Mouse (Mus musculus) ES-Bruce4 (cell line): ENCODE results near the gene Gfod1. TPM values are rescaled to one million over a fixed set of nuclear protein-coding genes. Genes with fewer than 3 reads are reported as not detected.

Experiments used
- H3K27ac ChIP-seq: 2 replicates; pipeline ENCODE4 v1.5.1; 2012; ENCODE audit warnings: low read length, inconsistent platforms; ENCODE audit not compliant: insufficient read depth
- H3K27me3 ChIP-seq: 2 replicates; pipeline ENCODE4 v1.6.1; 2012; ENCODE audit warnings: mild to moderate bottlenecking, low read length, inconsistent platforms; ENCODE audit not compliant: control insufficient read depth, poor library complexity, insufficient read depth, severe bottlenecking
- H3K36me3 ChIP-seq: 2 replicates; pipeline ENCODE4 v1.6.1; 2012; ENCODE audit warnings: inconsistent platforms, mild to moderate bottlenecking, low read length, moderate library complexity; ENCODE audit not compliant: control insufficient read depth, poor library complexity, insufficient read depth, severe bottlenecking
- H3K4me1 ChIP-seq: one replicate; pipeline ENCODE4 v1.8.1; 2011; ENCODE audit warnings: low read length; ENCODE audit not compliant: control insufficient read depth, insufficient read depth
- H3K4me3 ChIP-seq: 2 replicates; pipeline ENCODE4 v1.5.1; 2011; ENCODE audit warnings: low read depth, mild to moderate bottlenecking, low read length
- H3K9ac ChIP-seq: 2 replicates; pipeline ENCODE4 v1.6.1; 2012; ENCODE audit warnings: low read depth, mild to moderate bottlenecking, inconsistent platforms; ENCODE audit not compliant: poor library complexity, severe bottlenecking
- H3K9me3 ChIP-seq: replicated peaks from 2 replicates; pipeline ENCODE4 v1.6.1; 2012; ENCODE audit warnings: mild to moderate bottlenecking, low read length, inconsistent platforms; ENCODE audit not compliant: control insufficient read depth, poor library complexity, insufficient read depth, severe bottlenecking
- CTCF ChIP-seq: IDR thresholded peaks from one replicate; pipeline ENCODE4 v1.8.1; 2011; ENCODE audit warnings: low read depth, low read length
- EP300 ChIP-seq: IDR thresholded peaks from 2 replicates; pipeline ENCODE4 v1.6.1; 2011; ENCODE audit warnings: low read depth, low read length; ENCODE audit not compliant: insufficient read depth
- POLR2A ChIP-seq: IDR thresholded peaks from one replicate; pipeline ENCODE4 v1.8.1; 2011; ENCODE audit warnings: low read length; ENCODE audit not compliant: insufficient read depth
- polyA plus RNA-seq: library from polyadenylated mRNA; stranded (reverse); fragments of >200 nt; gene quantifications from 2 replicates; pipeline ENCODE4 v1.2.4, GENCODE M21; 2011; ENCODE audit warnings: low read depth; ENCODE audit not compliant: missing spikeins, insufficient read depth, insufficient read length

Gene Gfod1
- polyA plus RNA-seq, 1 experiment = 6.2 TPM

DNA sequence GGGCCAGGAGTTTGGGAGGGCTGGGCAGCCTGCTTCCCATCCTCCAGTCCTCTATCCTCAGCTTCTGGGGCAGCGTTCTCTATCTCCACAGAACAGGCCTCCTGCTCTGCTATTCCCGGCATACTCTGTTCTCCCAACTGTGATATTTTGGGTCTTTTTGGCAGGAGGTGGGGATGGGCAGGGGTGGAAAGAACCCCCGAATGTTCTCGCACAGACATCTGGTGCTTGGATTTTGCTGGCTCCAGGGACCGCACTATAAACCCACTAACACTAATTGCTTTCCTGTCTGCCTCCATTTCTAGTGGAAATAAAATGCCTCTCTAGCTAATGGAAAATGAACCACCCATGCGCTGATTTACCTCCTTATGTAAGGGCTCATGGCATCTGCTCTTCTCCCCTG is 73.7 kb downstream of the Gfod1 start:
- H3K9me3 ChIP-seq = no peaks in the 10 kb centered on the region
- no peaks in the 10 kb centered on the region for H3K36me3 ChIP-seq
- no peak overlapping the region for H3K27ac ChIP-seq
- no peak for TF ChIP-seq CTCF
- TF ChIP-seq EP300 = no peak
- no peak overlapping the region for H3K4me3 ChIP-seq
- peaks cover 8% of the 10 kb centered on the region for H3K4me1 ChIP-seq
- no peak overlapping the region for H3K9ac ChIP-seq
- H3K27me3 ChIP-seq = no peaks in the 10 kb centered on the region

DNA sequence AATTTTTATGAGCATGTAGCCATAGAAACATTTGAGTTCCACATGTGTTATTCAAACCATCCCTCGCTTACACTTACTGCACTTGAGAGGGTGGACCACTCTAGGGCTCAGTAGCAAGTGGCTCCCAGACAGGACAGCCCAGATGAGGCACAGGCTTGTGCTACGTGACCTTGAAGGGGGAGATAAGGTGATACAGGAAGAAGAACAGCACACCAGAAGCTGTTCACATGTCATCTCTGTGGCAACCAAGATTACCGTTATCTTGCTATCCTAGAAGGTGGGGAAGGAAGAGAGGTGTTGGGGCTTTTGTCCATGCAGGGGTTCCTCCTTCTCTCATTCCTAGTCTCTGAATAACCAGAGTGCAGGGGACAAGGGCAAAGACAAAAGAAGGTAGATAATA is 74.2 kb downstream of the Gfod1 start:
- Histone ChIP-seq H3K4me3 (no peak overlapping the region), H3K4me1 (peaks cover 7% of the 10 kb centered on the region), H3K27ac (no peak overlapping the region), H3K9me3 (no peaks in the 10 kb centered on the region), H3K9ac (no peak overlapping the region), H3K27me3 (no peaks in the 10 kb centered on the region), H3K36me3 (no peaks in the 10 kb centered on the region)
- no peak for TF ChIP-seq CTCF
- no peak for TF ChIP-seq EP300
- TF ChIP-seq POLR2A = no peak

DNA sequence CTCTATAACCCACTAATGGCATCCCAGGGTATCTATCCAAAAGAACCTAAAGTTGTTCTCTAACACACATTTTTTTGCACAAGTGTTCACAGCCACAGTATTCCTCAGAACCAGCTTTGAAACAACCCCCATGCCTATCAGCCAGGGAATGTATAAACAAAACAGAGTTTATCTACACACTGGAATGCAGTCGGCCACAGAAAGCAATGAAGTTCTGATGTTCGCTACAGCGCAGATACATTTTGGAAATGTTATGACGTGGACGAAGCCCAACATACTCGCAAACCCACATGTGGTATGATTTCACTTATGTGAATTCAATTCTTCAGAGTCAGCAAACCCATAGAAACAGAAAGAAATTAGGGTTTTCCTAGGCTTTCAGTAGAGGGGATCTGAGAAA is 75.8 kb downstream of the Gfod1 start:
- Histone ChIP-seq H3K9ac (no peak overlapping the region), H3K27me3 (no peaks in the 10 kb centered on the region), H3K9me3 (no peaks in the 10 kb centered on the region), H3K4me1 (peaks cover 7% of the 10 kb centered on the region), H3K27ac (no peak overlapping the region), H3K4me3 (no peak overlapping the region), H3K36me3 (no peaks in the 10 kb centered on the region)
- TF ChIP-seq CTCF = no peak
- no peak for TF ChIP-seq EP300
- TF ChIP-seq POLR2A = no peak

DNA sequence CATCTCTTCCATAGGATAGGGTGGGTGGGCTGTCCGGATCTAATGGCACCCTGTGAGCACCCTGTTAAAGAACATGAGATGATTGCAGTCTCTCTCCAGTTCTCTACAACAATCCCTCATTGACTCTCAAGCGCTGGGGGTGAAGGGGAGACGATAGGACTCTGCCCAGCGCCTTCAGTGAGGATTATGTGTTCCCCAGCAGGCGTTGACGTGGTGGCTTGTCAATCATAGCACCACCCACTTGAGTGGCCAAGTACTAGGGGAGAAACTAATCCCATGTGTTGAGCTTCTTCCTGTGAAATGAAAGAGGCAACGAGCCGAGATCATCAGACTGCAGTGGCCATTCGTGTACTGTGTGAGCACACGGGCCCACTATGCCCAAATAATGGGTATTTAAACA is 77.9 kb downstream of the Gfod1 start:
- Histone ChIP-seq H3K36me3 (no peaks in the 10 kb centered on the region), H3K27me3 (no peaks in the 10 kb centered on the region), H3K4me1 (peaks cover 2% of the 10 kb centered on the region), H3K9ac (no peak overlapping the region), H3K4me3 (no peak overlapping the region), H3K27ac (no peak overlapping the region), H3K9me3 (no peaks in the 10 kb centered on the region)
- TF ChIP-seq POLR2A (no peak), CTCF (no peak), EP300 (no peak)

DNA sequence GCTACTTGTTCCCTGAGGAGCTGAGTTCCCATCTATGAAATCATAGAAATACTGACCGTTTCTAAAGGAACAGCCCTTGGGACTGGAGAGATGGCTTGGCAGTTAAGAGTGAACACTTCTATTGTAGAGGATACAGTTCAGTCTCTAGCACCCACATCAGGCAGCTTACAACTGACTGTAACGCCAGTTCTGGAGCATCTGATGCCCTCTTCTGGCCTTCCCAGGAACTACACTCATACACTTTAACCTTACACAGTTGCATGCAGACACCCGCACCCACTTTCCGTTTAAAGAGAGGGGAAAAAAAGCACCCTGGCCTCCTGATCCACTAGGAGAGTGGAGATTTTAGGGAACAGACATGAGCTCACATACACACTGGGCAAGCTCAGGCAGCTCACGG is 78.8 kb downstream of the Gfod1 start:
- no peaks in the 10 kb centered on the region for H3K36me3 ChIP-seq
- no peak overlapping the region for H3K4me3 ChIP-seq
- no peaks in the 10 kb centered on the region for H3K27me3 ChIP-seq
- TF ChIP-seq POLR2A (no peak), CTCF (peak; percentile 41)
- no peaks in the 10 kb centered on the region for H3K9me3 ChIP-seq
- no peak overlapping the region for H3K27ac ChIP-seq
- H3K4me1 ChIP-seq = peaks cover 2% of the 10 kb centered on the region
- no peak overlapping the region for H3K9ac ChIP-seq

DNA sequence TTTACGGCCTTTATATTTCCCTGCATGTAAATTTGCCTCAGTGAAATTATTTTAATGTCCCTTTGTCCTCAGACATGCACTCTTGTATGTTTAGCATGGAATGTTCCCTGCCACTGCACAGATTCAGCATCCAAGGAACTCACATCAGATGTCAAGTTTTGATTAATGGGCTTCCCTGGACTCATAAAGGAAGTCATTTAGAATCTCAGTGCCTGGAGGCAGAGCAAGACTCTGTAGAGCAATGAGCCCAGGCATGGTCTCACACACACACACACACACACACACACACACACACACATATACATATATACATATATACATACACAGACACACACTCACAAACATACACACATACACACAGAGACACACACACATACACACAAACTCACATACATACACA is 81.9 kb downstream of the Gfod1 start:
- Histone ChIP-seq H3K27me3 (no peaks in the 10 kb centered on the region), H3K36me3 (no peaks in the 10 kb centered on the region), H3K9me3 (no peaks in the 10 kb centered on the region), H3K9ac (no peak overlapping the region), H3K4me3 (no peak overlapping the region), H3K27ac (no peak overlapping the region), H3K4me1 (peaks cover 6% of the 10 kb centered on the region)
- TF ChIP-seq CTCF (no peak), POLR2A (no peak), EP300 (no peak)

DNA sequence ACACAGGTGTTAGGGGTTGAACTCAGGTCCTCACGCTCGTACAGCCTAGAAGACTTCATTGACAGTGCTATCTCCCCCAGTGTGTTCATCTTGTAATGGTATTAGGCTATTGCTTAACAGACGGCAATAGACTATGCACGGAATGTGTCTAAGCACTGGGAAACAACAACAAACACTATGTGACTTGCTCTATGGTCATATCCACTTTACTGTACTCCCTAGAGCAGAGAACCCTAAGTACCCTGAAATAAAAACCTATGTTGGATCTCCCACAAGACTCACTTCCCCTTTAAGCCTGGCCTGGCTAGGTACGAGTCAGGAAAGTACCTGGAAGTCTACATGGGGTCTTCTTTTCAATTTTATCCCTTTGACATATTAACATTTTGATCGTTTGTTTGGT is 82.7 kb downstream of the Gfod1 start:
- TF ChIP-seq POLR2A = no peak
- Histone ChIP-seq H3K4me3 (no peak overlapping the region), H3K9ac (no peak overlapping the region), H3K36me3 (no peaks in the 10 kb centered on the region), H3K27me3 (no peaks in the 10 kb centered on the region), H3K27ac (no peak overlapping the region), H3K9me3 (no peaks in the 10 kb centered on the region), H3K4me1 (peaks cover 8% of the 10 kb centered on the region)
